Mouse (Mus musculus): ENCODE results near the gene Pcare.

DNA sequence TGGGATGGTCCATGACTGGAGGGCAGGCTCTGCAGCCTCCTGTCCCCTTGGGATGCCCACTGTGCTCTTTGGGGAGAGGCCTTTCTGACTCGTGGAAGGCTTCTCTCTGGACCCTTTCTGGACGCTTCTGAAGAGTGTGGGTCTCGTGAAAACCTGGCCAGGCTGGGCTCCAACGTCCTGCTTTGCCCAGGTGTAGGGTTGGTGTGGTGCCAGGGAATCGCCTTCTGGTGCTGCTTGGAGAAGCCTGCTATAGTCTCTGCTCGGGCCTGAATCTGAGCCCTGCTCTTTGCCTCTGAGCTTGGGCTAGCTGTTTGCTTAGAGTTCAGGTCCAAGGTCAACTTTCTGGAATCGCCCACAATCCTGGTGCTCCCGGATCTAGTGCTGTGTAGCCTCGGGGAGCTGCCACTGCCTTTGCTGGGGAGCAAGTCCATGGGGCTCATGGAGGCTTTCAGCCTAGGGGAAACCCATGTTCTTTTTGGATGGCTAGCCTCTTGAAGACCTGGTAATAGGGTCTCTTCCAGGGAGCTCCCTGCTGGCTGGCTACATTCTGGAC is 3.0 kb downstream of the Pcare start:
- TF ChIP-seq CTCF (IDR thresholded peaks at IDR 0.05; ENCODE audit: insufficient read depth, low read length) (no peak), POLR2A (IDR thresholded peaks at IDR 0.05; ENCODE audit: borderline replicate concordance, extremely low read depth, low read depth, low read length) (no peak)
